Mouse (Mus musculus): ENCODE measurements around the gene Arl2bp. TPM values are rescaled to one million over a fixed set of nuclear protein-coding genes. Genes with fewer than 3 reads are reported as not detected.

The Arl2bp gene
- polyA plus RNA-seq, 1 experiment from 2014 or later: 236 TPM

- Histone ChIP-seq H3K4me1 (no peaks in the 10 kb centered on the region), H3K9me3 (no peaks in the 10 kb centered on the region), H3K36me3 (peaks cover 30% of the 10 kb centered on the region), H3K4me3 (no peak overlapping the region), H3K27me3 (replicated peaks) (no peaks in the 10 kb centered on the region), H3K4me2 (replicated peaks) (no peak overlapping the region), H3K27ac (no peak overlapping the region), H3K9ac (no peak overlapping the region)
- ATAC-seq (ENCODE audit: low FRiP score, low read depth): no peak
- 79% methylated on average over 4 of the region's 4 CpGs for whole genome bisulfite sequencing
Measured at GRCm38 (mm10) chr8:94660418-94660817, 6.0 kb upstream of the Arl2bp start.

DNA sequence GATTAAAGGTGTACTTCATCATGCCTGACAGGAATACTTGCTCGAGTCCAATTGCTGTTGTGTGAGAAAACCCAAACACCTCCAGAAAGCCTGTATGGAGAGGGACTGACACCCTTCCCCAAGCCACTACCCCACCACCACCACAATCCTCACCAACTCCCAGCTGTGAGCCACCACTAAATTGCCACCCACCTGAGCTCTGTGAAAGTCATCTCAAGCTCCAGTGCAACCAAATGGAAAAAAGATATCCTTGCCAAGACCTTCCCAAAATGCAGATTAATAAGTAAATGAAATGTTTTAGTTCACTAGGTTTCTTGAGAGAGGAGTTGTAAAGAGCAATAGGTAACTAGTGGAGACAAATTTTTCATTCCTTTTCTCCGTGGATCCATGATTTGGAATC lies 1.7 kb upstream of the Arl2bp start:
- Histone ChIP-seq H3K9ac (no peak overlapping the region), H3K4me3 (no peak overlapping the region), H3K36me3 (peaks cover 17% of the 10 kb centered on the region), H3K27ac (no peak overlapping the region), H3K27me3 (replicated peaks) (no peaks in the 10 kb centered on the region), H3K9me3 (no peaks in the 10 kb centered on the region), H3K4me1 (peaks cover 14% of the 10 kb centered on the region), H3K4me2 (replicated peaks) (no peak overlapping the region)
- WGBS: 82% methylated on average over 2 of the region's 2 CpGs
- ATAC-seq (ENCODE audit: low FRiP score, low read depth): no peak

DNA sequence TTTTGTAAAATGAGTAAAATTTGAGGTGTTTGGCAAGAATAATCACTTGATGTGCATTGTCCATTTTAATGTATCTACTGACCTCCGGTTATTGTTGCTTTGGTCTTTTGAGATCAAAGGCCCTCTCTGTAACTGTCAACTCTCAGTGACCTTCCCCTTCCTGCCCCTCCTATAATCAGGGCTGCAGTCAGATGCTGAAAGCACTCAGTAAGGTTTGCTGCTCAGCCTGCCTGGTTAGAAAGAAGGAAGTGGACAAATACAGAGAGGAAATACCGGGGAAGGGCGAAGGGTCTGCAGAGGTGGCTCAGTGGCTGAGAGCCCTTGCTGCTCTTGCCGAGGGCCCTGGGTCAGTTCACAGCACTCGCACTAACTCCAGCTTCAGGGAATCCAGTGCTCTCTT lies 8.0 kb downstream of the Arl2bp start:
- Histone ChIP-seq H3K4me3 (no peak overlapping the region), H3K27ac (no peak overlapping the region), H3K4me2 (replicated peaks) (no peak overlapping the region), H3K36me3 (peaks cover 58% of the 10 kb centered on the region), H3K27me3 (replicated peaks) (no peaks in the 10 kb centered on the region), H3K9ac (no peak overlapping the region), H3K4me1 (no peaks in the 10 kb centered on the region), H3K9me3 (no peaks in the 10 kb centered on the region)
- 78% methylated on average over 5 of the region's 5 CpGs for WGBS
- ATAC-seq (ENCODE audit: low FRiP score, low read depth): no peak

- H3K4me2 ChIP-seq (replicated peaks): no peak overlapping the region
- H3K4me1 ChIP-seq: no peaks in the 10 kb centered on the region
- no peak overlapping the region for H3K27ac ChIP-seq
Measured at GRCm38 (mm10) chr8:94675923-94676322, 9.5 kb downstream of the Arl2bp start.

DNA sequence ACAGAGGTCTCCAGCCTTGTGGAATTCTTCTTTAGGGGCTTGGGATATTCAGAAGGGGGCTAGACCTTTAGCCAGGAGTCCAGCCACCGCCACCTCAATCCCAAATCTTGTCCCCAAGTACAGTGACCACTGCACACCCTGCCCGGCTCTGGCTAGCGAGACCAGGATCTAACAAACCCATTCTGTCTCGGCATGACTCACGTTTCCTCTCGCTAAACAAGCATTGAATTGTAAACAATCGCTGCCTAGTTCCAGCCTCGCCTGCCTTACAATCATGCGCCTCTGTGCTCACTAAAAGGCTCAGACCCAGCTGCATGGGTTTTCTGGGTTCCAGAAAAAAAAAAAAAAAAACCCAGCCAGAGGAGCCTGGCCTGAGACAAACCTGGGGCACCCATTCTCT lies 12.2 kb downstream of the Arl2bp start:
- no peak overlapping the region for H3K27ac ChIP-seq
- H3K4me3 ChIP-seq: no peak overlapping the region
- no peak overlapping the region for H3K4me2 ChIP-seq (replicated peaks)
- WGBS: 49% methylated on average over 9 of the region's 9 CpGs
- H3K4me1 ChIP-seq: no peaks in the 10 kb centered on the region
- H3K36me3 ChIP-seq: peaks cover 23% of the 10 kb centered on the region
- H3K9me3 ChIP-seq: no peaks in the 10 kb centered on the region
- no peaks in the 10 kb centered on the region for H3K27me3 ChIP-seq (replicated peaks)
- no peak for ATAC-seq (ENCODE audit: low FRiP score, low read depth)
- H3K9ac ChIP-seq: no peak overlapping the region

More at GRCm38 (mm10) chr8:94675923-94676322, 9.5 kb downstream of the Arl2bp start:
- WGBS: 91% methylated on average over 6 of the region's 6 CpGs
- no peak overlapping the region for H3K4me3 ChIP-seq
- H3K9me3 ChIP-seq: no peaks in the 10 kb centered on the region
- H3K9ac ChIP-seq: no peak overlapping the region
- peaks cover 49% of the 10 kb centered on the region for H3K36me3 ChIP-seq
- no peaks in the 10 kb centered on the region for H3K27me3 ChIP-seq (replicated peaks)
- ATAC-seq (ENCODE audit: low FRiP score, low read depth): no peak

DNA sequence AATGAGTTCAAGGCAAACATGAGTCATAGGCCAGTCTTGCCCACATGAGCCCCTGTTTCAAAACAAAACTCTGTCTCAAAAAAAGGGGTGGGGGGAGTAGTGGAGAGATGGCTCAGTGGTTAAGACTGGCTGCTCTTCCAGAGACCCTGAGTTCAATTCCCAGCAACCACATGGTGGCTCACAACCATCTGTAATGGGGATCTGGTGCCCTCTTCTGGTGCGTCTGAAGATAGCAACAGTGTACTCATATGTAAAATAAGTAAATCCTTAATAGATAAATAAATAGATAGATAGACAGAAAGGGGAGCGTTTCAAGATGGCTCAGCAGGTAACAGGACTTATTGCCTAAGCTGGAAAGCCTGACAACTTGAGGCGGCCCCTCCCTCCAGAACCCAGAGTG lies 14.0 kb downstream of the Arl2bp start:
- no peak overlapping the region for H3K27ac ChIP-seq
- H3K9me3 ChIP-seq: no peaks in the 10 kb centered on the region
- no peaks in the 10 kb centered on the region for H3K4me1 ChIP-seq
- H3K9ac ChIP-seq: no peak overlapping the region
- WGBS: 88% methylated on average over 3 of the region's 3 CpGs
- H3K4me2 ChIP-seq (replicated peaks): no peak overlapping the region
- ATAC-seq (ENCODE audit: low FRiP score, low read depth): no peak
- H3K36me3 ChIP-seq: peaks cover 8% of the 10 kb centered on the region; the same call in 1 of the 2 replicates
- no peak overlapping the region for H3K4me3 ChIP-seq
- no peaks in the 10 kb centered on the region for H3K27me3 ChIP-seq (replicated peaks)

DNA sequence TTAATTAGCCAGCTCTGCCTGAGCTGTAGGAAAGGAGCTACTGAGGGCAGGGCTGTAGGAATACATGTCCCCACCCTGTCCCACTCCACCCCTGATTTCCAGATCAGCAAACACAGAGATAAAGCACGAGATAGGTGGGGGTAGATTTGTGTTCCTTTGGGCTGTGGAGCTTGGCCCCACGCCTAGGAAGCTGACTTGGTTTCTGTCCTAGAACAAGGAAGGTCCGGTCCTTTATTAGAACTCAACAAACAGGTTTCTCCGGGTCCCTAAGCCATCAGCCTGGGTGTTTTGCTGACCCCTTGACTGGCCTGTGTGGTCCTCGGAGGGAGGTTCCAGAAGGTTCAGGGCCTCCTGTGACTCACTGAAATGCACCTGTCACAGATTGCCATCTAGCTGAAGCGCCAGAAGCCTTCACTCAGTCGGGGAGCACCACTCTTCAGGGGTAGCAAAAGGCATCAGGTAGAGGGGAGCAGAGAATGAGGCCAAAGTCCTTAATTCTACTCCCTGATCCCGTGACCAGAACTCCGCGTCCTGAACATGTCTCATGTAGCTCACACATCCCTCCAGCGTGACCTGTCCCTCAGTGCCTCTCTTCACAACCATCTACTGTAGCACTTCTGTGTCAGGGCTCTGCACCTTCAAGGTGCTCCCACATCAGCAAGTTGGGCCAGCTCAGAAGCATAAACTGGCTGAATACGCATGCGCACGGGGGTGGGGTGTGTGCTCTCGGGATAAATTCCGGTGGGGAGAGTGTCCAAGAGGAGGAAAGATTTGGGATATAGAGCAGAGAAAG lies 16.5 kb downstream of the Arl2bp start:
- no peaks in the 10 kb centered on the region for H3K4me1 ChIP-seq
- 87% methylated on average over 16 of the region's 16 CpGs for WGBS
- no peaks in the 10 kb centered on the region for H3K27me3 ChIP-seq (replicated peaks)
- no peaks in the 10 kb centered on the region for H3K36me3 ChIP-seq
- H3K9me3 ChIP-seq: no peaks in the 10 kb centered on the region
- no peak overlapping the region for H3K9ac ChIP-seq
- no peak for ATAC-seq (ENCODE audit: low FRiP score, low read depth)
- H3K27ac ChIP-seq: no peak overlapping the region
- H3K4me2 ChIP-seq (replicated peaks): no peak overlapping the region
- H3K4me3 ChIP-seq: no peak overlapping the region

DNA sequence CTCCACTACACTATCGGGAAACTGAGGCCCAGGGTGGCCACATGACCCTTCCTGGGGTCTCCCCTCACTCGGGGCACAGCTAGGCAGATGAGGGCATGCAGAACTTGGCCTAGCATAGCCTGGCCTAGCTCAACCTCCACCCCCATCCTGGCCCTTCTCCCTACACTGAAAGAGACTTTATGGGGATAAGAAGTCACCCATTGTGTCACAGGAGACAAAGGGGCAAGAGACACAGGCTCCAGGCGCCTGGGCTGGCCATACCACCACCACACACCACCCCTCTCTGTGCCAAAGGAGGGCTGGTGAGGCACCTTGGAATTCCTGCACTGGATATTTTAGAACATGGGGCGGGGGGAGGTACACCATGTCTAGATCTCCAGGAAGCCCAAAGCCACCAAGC lies 17.9 kb downstream of the Arl2bp start:
- Histone ChIP-seq H3K9ac (no peak overlapping the region), H3K4me3 (no peak overlapping the region)
- WGBS: 72% methylated on average over 4 of the region's 4 CpGs

DNA sequence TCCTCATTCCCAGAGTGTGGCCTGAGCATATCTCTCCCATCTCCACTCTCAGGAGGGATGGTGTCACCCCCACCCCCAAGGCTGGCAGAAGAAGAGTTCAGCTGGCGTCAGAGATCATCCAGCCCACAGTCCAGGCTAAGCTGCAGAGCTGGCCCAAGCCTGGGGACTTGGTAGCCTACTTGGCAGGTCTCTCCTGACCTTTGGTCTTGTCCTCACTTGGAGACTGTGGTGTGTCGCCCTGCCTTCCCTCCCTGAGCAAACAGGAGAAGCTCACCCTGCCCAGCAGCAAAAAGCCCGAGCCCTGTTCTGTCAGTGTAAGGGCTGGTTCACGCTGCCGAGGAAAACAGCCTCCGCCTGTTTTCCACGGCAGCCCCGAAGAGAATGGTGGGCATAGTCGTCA lies 19.6 kb downstream of the Arl2bp start:
- 77% methylated on average over 9 of the region's 9 CpGs for WGBS
- H3K9me3 ChIP-seq: no peaks in the 10 kb centered on the region
- ATAC-seq (ENCODE audit: low FRiP score, low read depth): no peak
- no peak overlapping the region for H3K27ac ChIP-seq
- H3K4me2 ChIP-seq (replicated peaks): no peak overlapping the region
- H3K9ac ChIP-seq: no peak overlapping the region
- H3K27me3 ChIP-seq (replicated peaks): no peaks in the 10 kb centered on the region
- no peaks in the 10 kb centered on the region for H3K36me3 ChIP-seq
- no peak overlapping the region for H3K4me3 ChIP-seq
- H3K4me1 ChIP-seq: no peaks in the 10 kb centered on the region

More for the DNA sequence above, 17.9 kb downstream of the Arl2bp start:
- no peaks in the 10 kb centered on the region for H3K9me3 ChIP-seq
- H3K36me3 ChIP-seq: no peaks in the 10 kb centered on the region
- H3K27ac ChIP-seq: no peak overlapping the region
- no peaks in the 10 kb centered on the region for H3K27me3 ChIP-seq (replicated peaks)
- H3K4me2 ChIP-seq (replicated peaks): no peak overlapping the region
- ATAC-seq (ENCODE audit: low FRiP score, low read depth): no peak
- no peaks in the 10 kb centered on the region for H3K4me1 ChIP-seq

GRCm38 (mm10) chr8:94694701-94695100 lies 28.3 kb downstream of the Arl2bp start:
- Histone ChIP-seq H3K9me3 (no peaks in the 10 kb centered on the region), H3K36me3 (no peaks in the 10 kb centered on the region), H3K27ac (no peak overlapping the region), H3K4me3 (no peak overlapping the region), H3K27me3 (replicated peaks) (peaks cover 57% of the 10 kb centered on the region), H3K4me1 (peaks cover 19% of the 10 kb centered on the region), H3K9ac (no peak overlapping the region), H3K4me2 (replicated peaks) (peak overlapping the region; percentile 75)
- ATAC-seq (ENCODE audit: low FRiP score, low read depth): no peak
- WGBS: 4% methylated on average over 6 of the region's 6 CpGs

- H3K4me3 ChIP-seq: peak overlapping the region; percentile 39
- no peaks in the 10 kb centered on the region for H3K9me3 ChIP-seq
- under 1% methylated on average over 31 of the region's 31 CpGs for WGBS
- ATAC-seq (ENCODE audit: low FRiP score, low read depth): peak; percentile 71
- H3K36me3 ChIP-seq: no peaks in the 10 kb centered on the region
- H3K27me3 ChIP-seq (replicated peaks): peaks cover 57% of the 10 kb centered on the region
- H3K9ac ChIP-seq: no peak overlapping the region
- H3K27ac ChIP-seq: no peak overlapping the region
- H3K4me2 ChIP-seq (replicated peaks): peak overlapping the region; percentile 75
- H3K4me1 ChIP-seq: peaks cover 19% of the 10 kb centered on the region
Measured at GRCm38 (mm10) chr8:94695341-94695993, 29.1 kb downstream of the Arl2bp start.

DNA sequence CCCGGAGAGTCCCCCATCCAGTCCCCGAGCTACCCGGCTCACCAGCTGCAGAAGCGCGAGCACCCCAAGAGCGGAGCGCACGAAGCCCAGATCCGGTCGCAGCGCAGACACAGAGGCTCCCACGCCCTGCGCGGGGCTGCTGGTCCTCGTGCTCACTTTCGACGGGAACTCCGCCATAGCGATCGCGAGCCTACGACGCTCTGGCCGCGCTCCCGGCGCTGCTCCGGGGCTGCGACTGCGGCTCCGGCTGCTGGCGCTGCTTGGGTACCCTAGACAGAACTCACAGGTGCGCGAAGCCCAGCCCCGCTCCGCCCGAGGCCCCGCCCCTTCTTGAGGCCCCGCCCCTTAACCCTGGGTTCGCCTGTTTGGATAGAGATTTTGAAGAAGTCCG lies 29.6 kb downstream of the Arl2bp start, which contains the start of gene Pllp:
TSS of gene Pllp (minus strand) at position 285 of the 391 bp plus-strand sequence.
- peak within 1 kb of the TSS; percentile 39 for H3K4me3 ChIP-seq
- H3K9ac ChIP-seq: no peak within 1 kb of the TSS
- WGBS: under 1% methylated on average over 41 of the region's 41 CpGs
- H3K9me3 ChIP-seq: no peaks in the 10 kb centered on the region
- ATAC-seq (ENCODE audit: low FRiP score, low read depth): peak; percentile 57
- peak within 1 kb of the TSS; percentile 75 for H3K4me2 ChIP-seq (replicated peaks)
- peaks cover 57% of the 10 kb centered on the region for H3K27me3 ChIP-seq (replicated peaks)
- peaks cover 19% of the 10 kb centered on the region for H3K4me1 ChIP-seq
- H3K27ac ChIP-seq: no peak within 1 kb of the TSS
- no peaks in the 10 kb centered on the region for H3K36me3 ChIP-seq
